Mouse (Mus musculus): ENCODE results near the gene Dock2. TPM values are rescaled to one million over a fixed set of nuclear protein-coding genes. Genes with fewer than 3 reads are reported as not detected.
"Not testable (repeated sequence)": the region's sequence is repeated elsewhere in the genome, so short reads cannot be mapped to it uniquely, and the experiment has no call there.

The Dock2 gene
- polyA plus RNA-seq, 1 experiment, result 3.4 TPM

DNA sequence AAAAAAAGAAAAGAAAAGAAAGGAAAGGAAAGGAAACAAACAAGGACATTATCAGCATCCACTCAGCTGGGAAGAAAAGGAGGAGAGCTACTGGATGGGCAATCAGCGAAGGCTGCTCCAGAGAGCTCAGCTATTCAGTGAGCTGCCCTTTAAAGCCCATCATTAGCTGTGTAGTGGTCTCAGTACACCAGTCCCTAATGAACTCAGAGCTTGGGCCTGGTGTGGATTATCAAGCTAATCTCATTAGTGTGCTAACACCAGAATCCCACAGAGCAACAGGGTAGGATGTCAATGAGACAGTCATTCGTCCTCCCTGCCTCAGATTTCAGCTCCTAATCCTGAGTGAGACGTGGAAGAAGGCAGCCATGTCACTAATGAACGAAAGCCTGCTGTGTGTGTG is 493.4 kb downstream of the Dock2 start:
- no peak for DNase-seq (ENCODE audit: low read depth)

DNA sequence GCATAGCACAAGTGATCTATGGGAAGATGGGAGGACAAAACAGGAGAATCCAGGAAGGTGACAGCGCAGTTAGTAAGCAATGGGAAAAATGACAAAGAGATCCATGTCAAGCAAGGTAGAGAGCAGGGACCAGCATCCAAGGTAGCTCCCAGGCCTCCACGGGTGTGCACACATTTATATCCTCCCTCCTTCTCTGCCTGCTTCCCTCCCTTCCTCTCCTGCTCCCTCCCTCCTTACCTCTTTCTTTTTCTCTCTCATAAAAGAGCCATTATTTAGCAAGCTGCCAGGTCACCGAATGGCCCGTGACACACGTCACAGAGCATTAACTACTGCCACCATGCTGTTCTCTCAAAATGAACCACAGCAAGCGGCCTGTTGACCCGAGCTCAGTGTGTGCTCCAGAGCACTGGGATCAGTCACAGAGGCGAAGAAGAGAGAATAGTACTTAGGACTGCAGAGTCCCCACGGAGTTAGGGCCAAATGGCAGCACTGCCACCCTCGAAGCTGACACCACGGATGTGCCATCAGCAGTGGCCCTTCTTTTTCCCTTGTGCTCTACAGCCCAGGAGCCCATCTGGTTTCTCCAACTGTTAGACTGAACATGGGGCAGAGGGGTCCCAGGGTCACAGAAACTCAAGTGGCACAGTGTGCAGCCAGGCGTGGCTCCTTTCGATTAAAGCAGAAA is 499.4 kb downstream of the Dock2 start:
- no peak for DNase-seq (ENCODE audit: low read depth)

DNA sequence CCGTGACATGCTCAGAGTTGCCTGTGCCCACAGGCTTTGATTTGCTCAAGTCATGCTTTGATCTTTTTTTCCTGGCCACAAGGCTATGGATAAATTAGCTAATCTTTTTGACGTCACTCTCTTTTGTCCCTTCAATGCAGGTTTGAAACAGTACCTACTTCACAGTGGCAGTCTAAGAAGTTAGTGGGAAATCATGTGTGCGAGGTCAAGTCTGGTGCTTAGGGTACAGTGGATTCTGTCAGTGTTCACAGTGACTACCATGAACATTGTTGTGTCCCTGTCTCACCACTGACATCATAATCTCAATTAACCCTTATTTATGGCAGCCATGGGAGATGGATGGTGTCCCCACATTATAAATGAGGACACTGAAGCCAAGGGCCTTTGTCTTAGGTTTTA is 506.6 kb downstream of the Dock2 start:
- DNase-seq (ENCODE audit: low read depth), result no peak

DNA sequence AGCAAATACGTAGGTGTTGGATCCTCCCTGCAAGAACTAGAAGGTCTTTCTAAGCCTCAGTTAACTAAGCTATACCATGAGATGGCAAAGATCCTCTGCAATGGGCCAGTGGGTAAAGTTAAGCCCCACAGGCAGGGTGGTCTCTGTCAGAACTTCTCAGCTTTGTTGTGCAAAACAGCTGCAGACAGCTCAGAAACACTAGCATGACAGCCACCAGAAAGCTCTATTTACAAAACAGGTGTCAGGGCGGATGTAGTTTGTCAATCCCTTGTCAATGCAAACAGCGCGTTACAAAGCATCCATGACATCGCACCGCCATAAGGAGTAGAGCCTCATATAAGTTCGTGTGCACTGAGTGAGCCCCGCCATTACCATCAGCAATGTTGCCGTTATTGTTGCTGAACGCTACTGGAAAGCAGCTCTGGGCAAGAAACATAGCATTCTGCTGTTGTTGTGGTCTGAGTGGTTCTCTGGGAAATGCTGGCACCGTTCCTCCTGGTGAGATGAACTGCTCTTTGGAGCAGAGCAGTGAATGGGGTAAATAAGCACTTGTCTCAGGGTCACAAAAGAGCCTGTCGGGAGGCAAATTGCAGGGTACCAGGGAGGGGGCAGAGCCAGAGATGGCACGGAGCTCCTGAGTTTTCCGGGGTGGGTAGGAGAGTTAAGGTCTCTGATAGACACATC is 507.2 kb downstream of the Dock2 start:
- DNase-seq (ENCODE audit: low read depth), result no peak

DNA sequence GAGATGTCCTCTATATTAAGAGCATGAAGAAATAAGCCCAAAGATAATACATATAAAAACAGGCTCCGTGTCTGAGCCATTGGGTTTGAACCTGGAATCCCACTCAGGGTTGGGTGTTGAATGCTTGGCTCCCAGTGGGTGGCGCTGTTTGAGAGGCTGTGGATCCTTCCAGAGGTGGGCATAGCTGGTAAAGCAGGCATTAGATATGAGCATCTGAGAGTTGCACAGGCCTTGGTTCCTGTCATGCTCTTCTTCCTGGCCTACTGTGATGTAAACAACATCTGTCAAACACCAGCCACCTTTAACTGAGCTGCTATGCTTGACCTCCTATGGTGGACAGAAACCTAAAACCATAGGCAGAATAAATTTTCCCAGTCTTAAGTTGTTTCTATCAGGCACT is 507.8 kb downstream of the Dock2 start:
- DNase-seq (ENCODE audit: low read depth), result no peak

DNA sequence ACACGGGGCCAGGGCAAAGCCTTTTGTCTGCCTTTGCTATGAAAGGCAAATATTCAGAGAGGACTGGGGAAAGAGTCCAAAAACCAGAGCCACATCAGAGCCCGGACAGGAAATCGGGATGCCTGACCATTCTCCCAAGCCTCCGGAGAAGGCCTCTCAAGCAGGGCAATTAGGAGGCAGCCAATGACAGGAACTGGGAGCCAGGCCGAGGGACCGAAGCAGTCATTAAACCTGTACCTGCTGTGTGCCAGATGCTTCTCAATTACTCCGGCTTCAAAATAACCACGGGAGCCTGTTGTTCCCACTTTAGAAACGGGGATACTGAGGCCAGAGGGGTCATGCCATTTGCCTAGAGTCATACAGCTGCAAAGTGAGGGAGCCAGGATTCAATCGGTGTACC is 511.7 kb downstream of the Dock2 start:
- DNase-seq (ENCODE audit: low read depth), result no peak

DNA sequence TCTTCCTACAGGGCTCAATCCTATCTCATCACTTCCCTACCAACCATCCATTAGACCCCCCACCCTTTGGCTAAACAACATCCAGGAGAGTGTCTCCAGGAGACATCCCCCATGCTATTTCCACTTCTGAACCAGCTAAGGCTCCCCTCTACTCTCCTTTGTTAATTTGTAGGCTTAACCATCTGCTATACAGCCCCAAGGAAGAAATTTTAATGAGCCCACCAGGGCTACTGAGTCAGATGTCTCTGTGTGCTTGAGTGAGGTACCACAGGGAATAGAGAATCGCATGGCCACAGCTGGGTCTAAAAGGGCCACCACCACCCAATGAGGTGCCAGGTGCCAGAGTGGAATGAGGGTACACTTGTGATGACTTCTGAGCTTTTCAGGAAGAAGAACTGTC is 519.6 kb downstream of the Dock2 start:
- DNase-seq (ENCODE audit: low read depth), result no peak

DNA sequence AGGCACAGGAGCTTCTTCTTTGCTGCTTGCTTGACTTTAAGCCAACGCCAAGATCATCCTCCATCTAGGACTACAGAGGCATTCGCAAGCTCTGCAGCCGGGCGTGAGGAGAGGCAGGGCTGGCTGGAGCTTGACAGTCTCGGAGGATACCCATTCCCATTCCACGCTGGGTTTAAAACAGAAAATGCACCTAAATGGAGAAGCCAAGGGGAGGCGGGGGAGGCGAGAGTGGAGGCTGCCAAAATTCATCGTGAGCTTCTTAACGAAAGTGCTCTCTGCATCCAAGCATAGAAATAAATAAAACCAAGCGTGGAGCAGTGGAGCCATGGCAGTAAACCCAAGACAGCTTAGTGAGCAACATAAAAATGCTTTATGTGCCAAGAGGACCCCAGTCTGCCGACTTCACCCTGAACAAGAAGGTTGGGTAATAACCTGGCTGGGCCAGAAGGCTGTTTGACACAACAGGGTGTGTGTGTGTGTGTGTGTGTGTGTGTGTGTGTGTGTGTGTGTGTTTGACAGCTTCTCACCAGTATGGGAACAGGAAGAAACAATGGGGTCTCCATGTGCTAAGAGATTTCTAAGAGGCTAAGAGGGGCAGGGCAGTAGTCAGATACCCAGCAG is 524.7 kb downstream of the Dock2 start:
- DNase-seq (ENCODE audit: low read depth), result no peak

DNA sequence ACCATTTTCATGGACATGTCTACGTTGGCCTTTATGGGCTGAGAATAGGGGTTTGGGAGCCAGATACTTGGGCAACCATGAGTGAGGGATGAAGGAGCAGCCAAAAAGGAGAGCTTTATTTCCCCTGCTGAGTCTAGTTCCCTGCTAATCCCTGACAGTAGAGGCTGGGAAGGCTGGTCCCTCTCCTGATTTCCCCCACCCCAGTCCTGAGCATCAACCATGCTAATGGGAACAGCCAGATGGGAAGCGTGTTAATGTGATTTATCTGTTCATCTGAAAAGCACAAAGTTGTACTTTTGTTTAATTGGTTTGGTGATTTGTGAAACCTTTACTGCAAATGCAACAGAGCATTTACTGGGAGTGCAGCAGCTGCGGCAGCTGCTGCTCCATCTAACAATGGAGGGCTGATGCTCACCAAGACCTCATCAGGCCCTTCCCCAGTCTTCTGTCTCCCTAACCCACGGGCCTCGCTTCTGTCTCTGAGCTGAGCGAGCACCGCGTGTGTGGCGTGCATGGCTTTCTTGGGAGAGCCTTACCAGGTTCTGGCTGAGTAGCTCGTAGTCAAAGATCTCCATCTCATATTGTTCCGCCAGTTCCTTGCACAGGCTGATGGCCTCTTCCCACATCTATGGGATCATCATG is 526.0 kb downstream of the Dock2 start:
- DNase-seq (ENCODE audit: low read depth), result no peak

DNA sequence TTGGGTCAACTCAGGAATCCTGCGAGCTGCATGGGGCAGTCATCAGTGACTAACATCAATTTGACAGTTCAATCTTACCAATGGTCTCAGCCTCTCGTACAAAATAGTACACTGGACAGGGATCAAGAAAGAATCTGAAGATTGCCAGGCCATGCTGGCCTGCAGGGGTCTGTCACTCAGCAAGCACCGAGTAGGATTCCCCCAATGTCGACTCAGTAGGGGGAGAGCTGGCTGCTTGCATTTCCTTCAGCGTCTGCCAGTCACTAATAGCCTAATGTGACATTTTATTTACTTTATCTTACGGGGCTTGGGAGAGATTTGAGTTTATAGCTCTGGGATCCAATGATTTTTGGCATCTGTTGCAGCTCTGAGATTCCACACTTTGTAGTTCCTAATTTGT is 540.7 kb downstream of the Dock2 start:
- no peak for DNase-seq (ENCODE audit: low read depth)

DNA sequence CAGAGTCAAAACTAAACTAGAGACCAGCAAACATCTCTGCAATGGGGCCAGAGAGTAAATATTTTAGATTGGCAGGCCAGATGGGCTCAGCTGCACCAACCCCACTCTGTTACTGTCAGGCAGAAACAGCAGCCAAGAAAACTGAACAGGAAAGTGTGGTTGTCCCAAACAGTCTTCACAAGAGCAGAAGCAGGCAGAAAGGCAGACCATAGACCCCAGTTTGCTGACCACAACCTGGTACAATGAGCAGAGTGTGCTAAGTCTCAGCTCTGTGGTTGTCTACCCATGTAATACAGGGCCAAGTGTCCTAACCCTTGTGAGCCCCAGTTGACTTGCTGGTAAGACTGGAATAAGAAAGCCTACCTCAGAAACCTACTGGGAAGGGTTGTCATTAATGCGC is 543.4 kb downstream of the Dock2 start:
- no peak for DNase-seq (ENCODE audit: low read depth)

DNA sequence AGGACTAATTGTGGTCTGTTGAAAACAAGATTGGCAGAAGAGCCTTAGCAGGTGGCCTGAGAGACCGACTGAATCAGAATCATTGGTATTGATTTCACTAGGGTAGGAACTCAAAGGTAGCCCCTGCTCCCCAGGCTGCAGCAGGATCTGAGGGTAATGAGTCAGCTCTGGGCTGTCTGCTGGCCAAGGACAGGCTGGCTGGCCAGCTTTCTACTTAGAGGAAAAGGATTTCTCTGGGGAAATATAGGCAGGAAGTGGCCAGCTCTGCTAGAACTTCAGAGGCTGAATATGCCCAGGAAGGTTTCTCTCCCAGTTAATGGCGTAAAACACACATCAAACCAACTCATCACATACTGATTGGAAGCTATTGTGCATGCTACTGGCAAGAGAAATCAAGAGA is 544.0 kb downstream of the Dock2 start:
- no peak for DNase-seq (ENCODE audit: low read depth)

DNA sequence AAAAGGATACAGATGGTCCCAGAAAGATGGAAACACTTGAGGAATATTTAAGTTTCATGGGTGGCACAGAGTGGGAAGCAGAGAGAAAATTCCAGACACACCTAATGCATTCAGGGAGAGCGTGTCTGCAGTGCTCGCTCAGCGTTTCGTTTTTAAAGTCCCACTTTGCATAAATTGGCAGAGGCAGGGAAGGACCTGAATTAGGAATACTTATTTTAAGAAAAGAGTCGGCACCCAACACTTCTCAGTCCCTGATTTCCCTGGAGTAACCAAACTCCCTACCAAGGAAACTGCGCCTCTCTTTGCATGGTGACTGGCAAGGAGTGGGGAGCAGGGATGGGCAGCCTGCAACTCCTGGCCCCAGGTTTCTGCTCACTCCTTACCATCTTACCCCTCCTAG is 546.8 kb downstream of the Dock2 start:
- DNase-seq (ENCODE audit: low read depth), result no peak

DNA sequence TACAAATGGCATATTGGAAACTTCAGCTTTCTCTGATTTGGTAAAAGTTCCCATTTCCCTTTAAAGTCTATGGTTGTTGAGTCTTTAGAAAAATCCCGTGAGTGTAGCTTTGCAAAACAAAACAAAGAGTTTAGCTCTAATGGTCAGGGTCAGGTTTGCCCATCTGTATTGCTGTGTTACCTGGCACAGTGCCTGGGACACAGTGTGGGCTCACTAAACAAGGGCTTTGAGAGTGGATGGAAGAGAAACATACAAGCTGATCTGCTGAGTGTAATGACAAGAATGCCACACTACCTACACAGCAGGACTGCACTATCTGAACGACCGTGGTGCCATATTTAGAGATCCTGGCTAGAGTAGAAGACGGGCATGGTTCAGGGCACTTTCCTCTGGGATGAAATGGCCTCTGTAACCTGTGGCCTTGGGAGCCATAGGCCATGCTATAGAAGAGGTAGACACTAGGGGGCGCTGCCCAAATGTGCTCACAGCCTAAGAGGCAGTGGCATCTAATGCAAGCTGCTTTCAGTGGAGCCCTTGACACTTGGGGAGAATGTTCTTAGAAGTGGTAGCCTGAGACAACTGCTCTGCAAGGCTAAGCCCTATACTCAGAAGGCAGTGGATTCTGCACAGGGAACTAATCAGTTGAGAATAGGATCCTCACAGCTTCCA is 547.5 kb downstream of the Dock2 start:
- DNase-seq (ENCODE audit: low read depth), result no peak

DNA sequence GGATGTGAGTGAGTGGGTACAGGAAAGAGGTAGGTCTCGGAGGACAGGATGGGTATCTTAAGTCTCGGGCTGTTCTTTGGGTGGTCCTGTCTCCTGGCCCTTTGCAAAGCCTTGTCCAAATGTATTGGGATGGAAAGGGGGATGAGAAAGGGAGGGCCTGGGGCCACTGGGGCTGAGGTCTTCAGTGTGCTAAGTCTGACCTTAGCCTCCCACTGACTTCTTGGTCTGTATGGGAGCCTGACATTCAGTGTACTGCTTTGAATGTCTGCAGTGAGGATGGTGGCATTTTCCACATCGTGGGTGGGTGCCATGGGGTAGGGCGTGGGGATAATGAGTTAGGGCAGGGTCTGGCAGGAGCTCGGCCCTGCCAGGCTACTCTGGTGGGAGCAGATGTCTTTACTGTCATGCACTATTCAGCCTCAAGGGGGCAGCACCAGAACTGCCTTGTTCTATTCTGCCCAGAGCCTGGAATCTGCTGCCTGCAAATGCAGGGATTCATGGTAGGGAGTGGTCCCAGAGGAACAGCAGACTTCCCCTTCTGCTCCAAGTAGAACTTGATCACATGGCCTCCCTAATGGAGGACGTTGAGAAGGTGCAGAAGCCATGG is 554.8 kb downstream of the Dock2 start:
- no peak for DNase-seq (ENCODE audit: low read depth)

DNA sequence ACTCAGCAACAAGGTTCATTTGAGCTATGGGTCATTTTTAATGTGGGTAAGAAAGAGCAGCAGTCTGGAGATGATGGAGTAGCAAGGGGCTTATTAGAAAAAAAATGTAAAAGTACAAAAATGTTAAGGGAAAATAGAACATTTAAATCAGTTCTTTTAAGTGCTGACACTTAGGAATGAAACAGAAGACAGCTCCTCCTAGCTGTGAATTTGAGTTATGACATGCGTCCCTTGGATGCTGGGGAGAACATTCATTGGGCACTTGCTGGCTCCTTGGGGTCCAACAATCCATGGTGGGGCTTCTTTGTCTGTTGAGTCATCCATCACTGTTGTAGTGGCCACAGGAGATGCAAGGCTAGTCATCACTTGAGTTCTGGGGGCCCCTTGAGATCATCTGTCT is 556.5 kb downstream of the Dock2 start:
- DNase-seq (ENCODE audit: low read depth), result no peak

DNA sequence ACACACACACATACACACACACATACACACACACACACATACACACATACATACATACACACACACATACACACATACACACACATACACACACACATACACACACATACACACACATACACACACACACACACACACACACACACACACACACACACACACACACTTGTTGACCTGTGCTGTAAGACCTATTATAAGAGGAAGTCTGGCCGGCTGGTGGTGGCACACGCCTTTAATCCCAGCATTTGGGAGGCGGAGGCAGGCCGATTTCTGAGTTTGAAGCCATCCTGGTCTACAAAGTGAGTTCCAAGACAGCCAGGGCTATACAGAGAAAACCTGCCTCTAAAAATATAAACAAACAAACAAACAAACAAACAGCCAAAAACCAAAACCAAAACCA is 563.1 kb downstream of the Dock2 start:
- DNase-seq (ENCODE audit: low read depth), result not testable (repeated sequence)

DNA sequence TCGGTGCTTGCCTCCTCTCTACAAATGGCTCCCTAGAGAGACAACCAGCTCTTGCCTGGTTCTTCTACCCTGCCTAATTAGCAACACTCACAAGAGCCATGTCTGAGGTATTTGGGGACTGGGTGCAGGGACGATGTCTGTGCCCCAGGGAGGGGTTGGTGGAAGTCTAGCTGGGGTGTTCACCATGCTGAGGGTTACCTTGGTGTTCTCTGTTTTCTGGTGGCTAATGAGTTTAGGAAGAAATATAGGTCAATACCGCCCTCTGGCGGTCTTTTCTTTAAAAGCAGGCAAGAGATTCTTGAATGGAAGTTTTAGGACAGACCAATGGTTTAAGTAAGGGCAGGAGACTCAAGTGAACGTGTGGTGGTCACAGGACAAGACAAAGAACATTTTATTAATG is 570.8 kb downstream of the Dock2 start:
- no peak for DNase-seq (ENCODE audit: low read depth)

DNA sequence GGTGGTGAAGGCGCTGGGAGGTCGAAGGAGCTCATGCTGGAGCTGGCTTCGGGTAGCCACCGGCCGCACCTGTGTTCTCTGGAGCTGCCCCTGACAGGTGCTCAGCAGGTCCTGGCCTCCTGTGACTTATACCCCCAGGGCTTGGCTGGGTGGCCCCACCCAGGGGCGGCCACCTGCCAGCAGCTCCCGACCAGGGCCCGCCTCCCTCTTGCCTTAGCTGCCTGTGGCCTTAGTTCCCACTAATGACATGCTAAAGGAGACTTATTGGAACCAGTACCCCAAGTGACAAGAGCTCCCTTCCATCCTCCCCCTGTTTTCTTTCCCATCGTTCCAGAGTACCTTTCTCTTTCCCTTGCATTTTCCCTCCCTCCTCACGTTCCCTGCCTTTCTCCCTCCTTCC is 575.7 kb downstream of the Dock2 start, which contains the start of gene Foxi1:
TSS of gene Foxi1 (minus strand) at position 101 of the 400 bp plus-strand sequence.
- no peak for DNase-seq (ENCODE audit: low read depth)

DNA sequence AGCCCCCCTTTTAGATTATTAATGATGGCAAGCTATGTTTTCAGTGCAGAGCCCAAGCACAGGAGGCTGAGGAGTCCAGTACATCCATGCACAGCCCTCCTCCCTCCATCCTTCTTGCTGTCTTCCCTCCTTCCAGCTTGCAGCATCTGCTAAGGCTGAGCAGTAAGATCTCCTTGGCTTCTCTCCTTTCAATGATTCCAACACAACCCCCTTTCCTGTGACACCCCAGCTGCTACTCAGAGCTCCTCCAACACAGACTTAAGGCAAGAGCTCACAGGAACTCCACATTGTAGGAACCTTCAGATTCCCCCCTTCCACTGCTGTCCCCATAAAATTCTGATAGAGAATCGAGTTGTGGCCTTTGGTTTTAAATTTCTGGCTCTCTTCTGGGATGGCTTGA is 580.9 kb downstream of the Dock2 start:
- no peak for DNase-seq (ENCODE audit: low read depth)

DNA sequence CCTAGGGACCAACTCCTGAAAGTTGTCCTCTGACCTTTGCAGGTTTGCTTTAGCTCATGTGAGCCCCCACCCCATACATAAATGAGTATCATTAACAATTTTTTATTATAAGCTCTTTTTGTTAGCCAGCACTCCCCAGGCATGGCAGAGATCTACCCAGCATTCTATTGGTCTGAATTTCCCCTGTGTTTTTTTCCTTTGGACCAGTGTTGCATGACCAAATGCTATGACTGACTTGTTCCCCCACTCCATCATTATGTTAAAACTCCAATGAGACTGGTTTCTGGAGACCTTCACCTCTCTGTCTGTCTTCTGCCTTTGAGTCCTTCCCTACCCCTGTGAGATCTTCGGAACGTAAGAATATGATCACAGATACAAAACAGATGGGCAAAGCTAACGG is 588.5 kb downstream of the Dock2 start:
- DNase-seq (ENCODE audit: low read depth), result no peak
